Mouse (Mus musculus): ENCODE measurements around the gene Syngr4.

- no peak for TF ChIP-seq CTCF (IDR thresholded peaks at IDR 0.05; ENCODE audit: low read depth)
- TF ChIP-seq EP300 (IDR thresholded peaks at IDR 0.05; ENCODE audit: low read depth), result no peak
Measured at GRCm38 (mm10) chr7:45869787-45870186, 26.7 kb downstream of the Syngr4 start.

All from heart, postnatal 0 days (tissue).